25 mouse cellular contexts compared by ENCODE assay signal in genomic region chr2:126767599-126767998, GRCm38 (mm10). TPM values are rescaled to one million over a fixed set of nuclear protein-coding genes. Genes with fewer than 3 reads are reported as not detected.
DNase-seq lines count a peak whose midpoint lies in the region; ATAC-seq and TF ChIP-seq lines count a peak whose summit lies in the region.
"Had no signal": no experiment of that assay in that cellular context is flagged by ENCODE, and none has a peak within 500 bp of the region (broad histone marks: within the 10 kb centered on the region; RNA-seq: fewer than 3 reads in every experiment).

No protein-coding gene starts in this region.

- DNase-seq in gastrocnemius, adult 2 months, result no peak
- no peak for DNase-seq in gastrocnemius, postnatal 4 days (ENCODE audit: low spot score in 2 of 2)
- DNase-seq in liver, embryonic 14.5 days (ENCODE audit: low read depth in 3 of 3, low spot score in 3 of 3), result no peak
- no peak for DNase-seq in liver, embryonic 11.5 days (ENCODE audit: low spot score)
- DNase-seq in A20 (ENCODE audit: low read depth, low spot score), result peak; percentile 24
- peak; percentile 69 for DNase-seq in ZHBTc4 (ENCODE audit: low read depth, low spot score)
- no peak for DNase-seq in spleen, postnatal 36 days (ENCODE audit: low spot score in 2 of 2)
- DNase-seq: cerebellum, adult 9-11 months; gastrocnemius, postnatal 36 days; heart, postnatal 10 days; right cerebral cortex, adult 18-20 months; thymus, adult 18-20 months had no signal

- H3K4me3 ChIP-seq in gastrocnemius, adult 2 months, result no peak overlapping the region
- H3K4me3 ChIP-seq in liver, embryonic 14.5 days (ENCODE audit: insufficient read depth in 1 of 2, low read depth in 2 of 2, low read length in 2 of 2), result no peak overlapping the region
- no peak overlapping the region for H3K4me3 ChIP-seq in liver, embryonic 11.5 days (ENCODE audit: low read depth, low read length)
- H3K4me3 ChIP-seq: embryonic facial prominence, embryonic 12.5 days; erythroblast, embryonic 14.5 days; heart, embryonic 10.5 days; hindbrain, embryonic 13.5 days; kidney, embryonic 15.5 days; lung, embryonic 15.5 days; midbrain, embryonic 12.5 days; neural tube, embryonic 13.5 days had no signal

- H3K27me3 ChIP-seq in liver, embryonic 14.5 days (ENCODE audit: control insufficient read depth, insufficient read depth, low read length), result no peaks in the 10 kb centered on the region
- H3K27me3 ChIP-seq in liver, embryonic 11.5 days (replicated peaks; ENCODE audit: control insufficient read depth, insufficient read depth, low read length), result no peaks in the 10 kb centered on the region
- H3K27me3 ChIP-seq: embryonic facial prominence, embryonic 12.5 days; hindbrain, embryonic 13.5 days; kidney, embryonic 15.5 days; lung, embryonic 15.5 days; midbrain, embryonic 12.5 days; neural tube, embryonic 13.5 days had no signal

- H3K4me2 ChIP-seq in liver, embryonic 14.5 days (ENCODE audit: low read depth), result no peak overlapping the region
- no peak overlapping the region for H3K4me2 ChIP-seq in liver, embryonic 11.5 days
- H3K4me2 ChIP-seq: embryonic facial prominence, embryonic 12.5 days; hindbrain, embryonic 13.5 days; kidney, embryonic 15.5 days; lung, embryonic 15.5 days; midbrain, embryonic 12.5 days; neural tube, embryonic 13.5 days had no signal

- no peak overlapping the region for H3K9ac ChIP-seq in liver, embryonic 14.5 days (replicated peaks)
- H3K9ac ChIP-seq in liver, embryonic 11.5 days (ENCODE audit: low read depth, low read length), result no peak overlapping the region
- H3K9ac ChIP-seq: embryonic facial prominence, embryonic 12.5 days; hindbrain, embryonic 13.5 days; kidney, embryonic 15.5 days; lung, embryonic 15.5 days; midbrain, embryonic 12.5 days; neural tube, embryonic 13.5 days had no signal

- ATAC-seq in liver, embryonic 14.5 days (ENCODE audit: insufficient read depth), result no peak
- ATAC-seq in liver, embryonic 11.5 days (replicated peaks; ENCODE audit: low FRiP score), result no peak
- no peak for ATAC-seq in inflammation-experienced regulatory T-cells, adult 6 months
- ATAC-seq: forebrain, embryonic 14.5 days; intestine, embryonic 16.5 days had no signal

- no peaks in the 10 kb centered on the region for H3K9me3 ChIP-seq in liver, embryonic 14.5 days (ENCODE audit: control insufficient read depth, low read length)
- no peaks in the 10 kb centered on the region for H3K9me3 ChIP-seq in liver, embryonic 11.5 days (ENCODE audit: control insufficient read depth, low read length)
- H3K9me3 ChIP-seq: embryonic facial prominence, embryonic 12.5 days; heart, embryonic 10.5 days; hindbrain, embryonic 13.5 days; kidney, embryonic 15.5 days; lung, embryonic 15.5 days; midbrain, embryonic 12.5 days; neural tube, embryonic 13.5 days had no signal

- TF ChIP-seq CTCF in gastrocnemius, adult 2 months (IDR thresholded peaks at IDR 0.05), result peak; percentile 1; the same call in 1 of the 2 replicates
- TF ChIP-seq CTCF in liver, embryonic 14.5 days (IDR thresholded peaks at IDR 0.05; ENCODE audit: low read depth), result peak; percentile 44

- H3K4me1 ChIP-seq in liver, embryonic 14.5 days (replicated peaks; ENCODE audit: control insufficient read depth in 2 of 2, insufficient read depth in 2 of 2, low read length in 1 of 2), result no peaks in the 10 kb centered on the region
- no peaks in the 10 kb centered on the region for H3K4me1 ChIP-seq in liver, embryonic 11.5 days (replicated peaks; ENCODE audit: control insufficient read depth, insufficient read depth, low read length)
- H3K4me1 ChIP-seq: lung, embryonic 15.5 days had no signal

- TF ChIP-seq EP300 in liver, embryonic 14.5 days (IDR thresholded peaks at IDR 0.05; ENCODE audit: low read depth), result no peak

- no peaks in the 10 kb centered on the region; the same call in 1 of the 2 replicates for H3K36me3 ChIP-seq in liver, embryonic 14.5 days (replicated peaks; ENCODE audit: control insufficient read depth, insufficient read depth, low read depth)
- no peaks in the 10 kb centered on the region for H3K36me3 ChIP-seq in liver, embryonic 11.5 days (ENCODE audit: control insufficient read depth, insufficient read depth, low read length)

- H3K27ac ChIP-seq in gastrocnemius, adult 2 months, result no peak overlapping the region
- H3K27ac ChIP-seq in liver, embryonic 14.5 days, result no peak overlapping the region
- H3K27ac ChIP-seq in liver, embryonic 11.5 days (ENCODE audit: low read depth, low read length), result no peak overlapping the region
- H3K27ac ChIP-seq: embryonic facial prominence, embryonic 12.5 days; heart, embryonic 10.5 days; hindbrain, embryonic 13.5 days; kidney, embryonic 15.5 days; lung, embryonic 15.5 days; midbrain, embryonic 12.5 days; neural tube, embryonic 13.5 days had no signal

- intact Hi-C loops in gastrocnemius, adult 2 months (cut with DNase I), result no loop called here

- 86% methylated on average over 3 of the region's 3 CpGs for WGBS in liver, embryonic 14.5 days (ENCODE audit: insufficient replicate concordance)
- WGBS in liver, embryonic 11.5 days, result 95% methylated on average over 3 of the region's 3 CpGs

RNA-seq across cellular contexts. Expression of gene Usp50, which starts 15.7 kb away (rescaled TPM):
- under 1 TPM in 1 of 2 experiments, not detected in 1; 0.18 TPM for total RNA-seq in gastrocnemius, adult 2 months (2021)
- not detected for total RNA-seq in gastrocnemius, postnatal 4 days (2021)
- 0.37 and 0.93 TPM in 2 replicates for polyA plus RNA-seq in liver, embryonic 14.5 days (2012; rRNA removed)
- 1.7 and 1.8 TPM in 2 replicates for polyA plus RNA-seq in liver, embryonic 14.5 days (2014; fragmentation: Nextera tagmentation; extraction: Ambion mirVana)
- polyA plus RNA-seq in liver, embryonic 11.5 days (2014; fragmentation: Nextera tagmentation; extraction: Ambion mirVana), result 3.0 and 3.8 TPM in 2 replicates
- polyA plus RNA-seq in inflammation-experienced regulatory T-cells, adult 6 months (2017; shearing (Covaris generic)), result 1 to 10 TPM; 4.4 to 9.9 (median 9.1) TPM
- total RNA-seq: adrenal gland, adult 18-20 months; adrenal gland, postnatal 4 days; heart, postnatal 10 days had no signal

Comparison
In these comparisons a context has a peak if more than half of its experiments do, and no peak if none do; other contexts are left out.
1. DNase-seq: peak in A20 (single experiment) and ZHBTc4 (single experiment); none in gastrocnemius, adult 2 months (single experiment), gastrocnemius, postnatal 4 days (0 of 2), liver, embryonic 14.5 days (0 of 3), liver, embryonic 11.5 days (single experiment) and spleen, postnatal 36 days (0 of 2).